ENCODE assay signal across 8 mouse cellular contexts in the genomic region with DNA sequence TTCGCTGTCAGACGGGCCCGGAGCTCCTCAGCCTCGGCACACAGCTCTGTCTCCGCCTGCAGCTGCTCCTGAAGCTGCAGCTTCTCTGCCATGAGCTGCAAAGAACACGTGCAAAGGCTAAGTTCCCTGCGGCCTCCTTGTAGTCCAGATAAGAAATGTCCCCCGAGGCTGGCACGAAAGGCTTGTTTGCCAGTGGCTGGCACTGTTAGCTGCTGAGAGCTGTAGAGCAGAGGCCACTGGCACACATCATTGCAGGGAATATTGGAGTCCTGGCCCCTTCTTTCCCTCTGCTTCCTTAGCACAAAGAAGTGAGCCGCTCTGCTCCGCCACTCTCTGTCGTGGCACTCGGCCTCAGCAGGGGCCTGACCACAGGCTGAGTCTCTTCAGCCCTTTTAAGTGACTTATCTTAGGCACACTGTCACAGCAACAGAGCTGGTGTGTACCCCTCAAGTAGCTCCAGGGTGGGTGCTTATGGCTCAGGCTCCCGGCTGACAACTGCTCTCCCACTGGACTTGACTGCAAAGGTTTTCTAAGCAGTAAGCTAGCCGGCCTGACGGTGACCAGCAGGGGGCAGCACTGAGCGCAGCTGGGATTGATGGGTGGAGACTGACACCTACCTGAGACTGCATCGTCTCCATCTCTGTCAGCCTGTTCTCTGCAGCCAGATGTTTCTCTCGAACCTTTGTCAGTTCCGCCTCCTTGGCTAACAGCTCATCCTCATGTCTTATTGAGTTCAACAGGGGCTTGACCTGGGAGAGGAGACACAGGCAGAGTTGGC. TPM values are rescaled to one million over a fixed set of nuclear protein-coding genes. Genes with fewer than 3 reads are reported as not detected.
DNase-seq lines count a peak whose midpoint lies in the region; ATAC-seq and TF ChIP-seq lines count a peak whose summit lies in the region.

No protein-coding gene starts in this region.

- no peaks in the 10 kb centered on the region for H3K27me3 ChIP-seq in CH12.LX (replicated peaks)
- no peaks in the 10 kb centered on the region for H3K27me3 ChIP-seq in heart, adult 2 months (ENCODE audit: control insufficient read depth, insufficient read depth, low read length)
- no peaks in the 10 kb centered on the region for H3K27me3 ChIP-seq in lung, embryonic 16.5 days (ENCODE audit: control insufficient read depth, insufficient read depth, low read depth, low read length)

- no peak for TF ChIP-seq POLR2A in CH12.LX (IDR thresholded peaks at IDR 0.05; ENCODE audit: low read depth, low read length)
- no peak for TF ChIP-seq POLR2A in heart, adult 2 months (IDR thresholded peaks at IDR 0.05; ENCODE audit: insufficient read depth, low read depth, low read length)

- TF ChIP-seq CTCF in CH12.LX (conservative IDR thresholded peaks at IDR 0.05 in 1 of 2, IDR thresholded peaks at IDR 0.05 in 1 of 2; ENCODE audit: low read depth in 2 of 2, low read length in 2 of 2): peak; percentile 90 to 94
- no peak; the same call in 1 of the 2 replicates for TF ChIP-seq CTCF in heart, adult 2 months (IDR thresholded peaks at IDR 0.05)

- peak; percentile 31; the same call in 1 of the 2 replicates for ATAC-seq in lung, embryonic 16.5 days (ENCODE audit: low read depth)

- in situ Hi-C loops in CH12.LX (cut with MboI; ENCODE audit: low pct_ligation_motif_present, low pct_unique_long_range_greater_than_20kb, low sequenced_read_pairs): loop anchor here (10.0 kb wide), 1 partner anchor 139 kb away; no protein-coding TSS in a partner anchor

- H3K4me2 ChIP-seq in CH12.LX (ENCODE audit: insufficient read depth, low read depth, poor library complexity, severe bottlenecking): no peak overlapping the region
- H3K4me2 ChIP-seq in lung, embryonic 16.5 days (ENCODE audit: low read depth, low read length): no peak overlapping the region

- H3K9me3 ChIP-seq in CH12.LX (replicated peaks; ENCODE audit: low read length): no peaks in the 10 kb centered on the region
- H3K9me3 ChIP-seq in lung, embryonic 16.5 days (ENCODE audit: control insufficient read depth, low read length): no peaks in the 10 kb centered on the region

- no peak overlapping the region for H3K4me3 ChIP-seq in CH12.LX (replicated peaks in 1 of 3; ENCODE audit: low read depth in 2 of 3, low read length in 2 of 3, poor library complexity in 1 of 3)
- no peak overlapping the region for H3K4me3 ChIP-seq in heart, adult 2 months
- H3K4me3 ChIP-seq in lung, embryonic 16.5 days (ENCODE audit: low read length): no peak overlapping the region

- no peak for TF ChIP-seq EP300 in CH12.LX (IDR thresholded peaks at IDR 0.05; ENCODE audit: low read length)
- TF ChIP-seq EP300 in heart, adult 2 months (IDR thresholded peaks at IDR 0.05; ENCODE audit: insufficient read depth, low read depth, low read length): 0 out of 2 replicates have a peak, but pooled peaks have one; percentile 33

- dilution Hi-C loops in CH12.LX (cut with MboI; ENCODE audit: extremely low pct_ligation_motif_present, extremely low pct_unique_long_range_greater_than_20kb, low sequenced_read_pairs): no loop called here

- H3K79me2 ChIP-seq in CH12.LX (replicated peaks; ENCODE audit: control insufficient read depth, extremely low read depth, insufficient read depth, poor library complexity, severe bottlenecking): no peaks in the 10 kb centered on the region
- H3K79me2 ChIP-seq in heart, adult 2 months (replicated peaks; ENCODE audit: control insufficient read depth, insufficient read depth, low read length): no peaks in the 10 kb centered on the region

- DNase-seq in CH12.LX (ENCODE audit: extremely low read depth): peak; percentile 75
- peak; percentile 80 to 82 for DNase-seq in adrenal gland, adult 18-20 months (ENCODE audit: low spot score in 2 of 2)
- DNase-seq in embryo, embryonic 10 days (ENCODE audit: low spot score): peak; percentile 88
- peak; percentile 66 to 86 for DNase-seq in heart, adult 2 months
- peak; percentile 91 for DNase-seq in kidney, postnatal 4 days
- peak; percentile 75 to 83 for DNase-seq in right cerebral cortex, adult 2 months (ENCODE audit: low spot score in 2 of 2)
- DNase-seq in urinary bladder, postnatal 25 days (ENCODE audit: low spot score): peak; percentile 72

- peak; percentile 58 for TF ChIP-seq RAD21 in CH12.LX (IDR thresholded peaks at IDR 0.05; ENCODE audit: low read depth, low read length)

- WGBS in heart, adult 2 months: 63% methylated on average over 20 of the region's 20 CpGs
- 64% methylated on average over 20 of the region's 20 CpGs for WGBS in lung, embryonic 16.5 days

- peaks cover 0 to 4% of the 10 kb centered on the region in 2 experiments; a peak in 1 of 4 replicates for H3K4me1 ChIP-seq in CH12.LX (ENCODE audit: control insufficient read depth in 1 of 2, insufficient read depth in 2 of 2)
- H3K4me1 ChIP-seq in heart, adult 2 months (ENCODE audit: control insufficient read depth, insufficient read depth, low read length): no peaks in the 10 kb centered on the region
- H3K4me1 ChIP-seq in lung, embryonic 16.5 days (replicated peaks; ENCODE audit: control insufficient read depth, insufficient read depth, low read length): no peaks in the 10 kb centered on the region

- no peak overlapping the region for H3K27ac ChIP-seq in CH12.LX (ENCODE audit: insufficient read depth, low read depth)
- no peak overlapping the region for H3K27ac ChIP-seq in heart, adult 2 months
- no peak overlapping the region for H3K27ac ChIP-seq in lung, embryonic 16.5 days (ENCODE audit: low read length)

- intact Hi-C loops in heart, adult 2 months (cut with DNase I): loop anchor here (1.0 to 2.0 kb wide), 2 partner anchors 65 to 142 kb away; no protein-coding TSS in a partner anchor

- peaks cover 92 to 99% of the 10 kb centered on the region in 2 experiments for H3K36me3 ChIP-seq in CH12.LX (replicated peaks in 1 of 2; ENCODE audit: control insufficient read depth in 1 of 2, insufficient read depth in 1 of 2, low read length in 1 of 2)
- no peaks in the 10 kb centered on the region for H3K36me3 ChIP-seq in heart, adult 2 months (ENCODE audit: control insufficient read depth, insufficient read depth, low read length)
- peaks cover 90% of the 10 kb centered on the region for H3K36me3 ChIP-seq in lung, embryonic 16.5 days (ENCODE audit: control insufficient read depth, insufficient read depth, low read length)

- H3K9ac ChIP-seq in CH12.LX (ENCODE audit: insufficient read depth, low read depth): no peak overlapping the region
- no peak overlapping the region for H3K9ac ChIP-seq in heart, adult 2 months (ENCODE audit: low read depth, low read length)
- no peak overlapping the region for H3K9ac ChIP-seq in lung, embryonic 16.5 days (ENCODE audit: low read length)

TF ChIP-seq in CH12.LX, 34 proteins besides CTCF, POLR2A, EP300 and RAD21:
- TF ChIP-seq SMC3 (IDR thresholded peaks at IDR 0.05; ENCODE audit: low read depth, low read length): peak; percentile 92
- no peak for TF ChIP-seq SIN3A (IDR thresholded peaks at IDR 0.05; ENCODE audit: low read length)
- TF ChIP-seq IRF4 (IDR thresholded peaks at IDR 0.05; ENCODE audit: low read depth, low read length): peak; percentile 34; the same call in 1 of the 2 replicates
- TF ChIP-seq UBTF (IDR thresholded peaks at IDR 0.05; ENCODE audit: low read depth, low read length): no peak
- TF ChIP-seq ZC3H11A (IDR thresholded peaks at IDR 0.05; ENCODE audit: low read depth, low read length): peak; percentile 53; the same call in 1 of the 2 replicates
- 0 out of 2 replicates have a peak, but pooled peaks have one; percentile 25 for TF ChIP-seq TCF12 (IDR thresholded peaks at IDR 0.05; ENCODE audit: low read depth, low read length)
- peak; percentile 42; the same call in 1 of the 2 replicates for TF ChIP-seq NELFE (IDR thresholded peaks at IDR 0.05; ENCODE audit: low read depth, low read length)

RNA-seq across cellular contexts. Expression of gene Apol8, which starts 18.6 kb away (rescaled TPM):
- 0.17 TPM in 1 of 2 replicates, not detected in the other for total RNA-seq in CH12.LX (2012; rRNA removed)
- total RNA-seq in CH12.LX (2014; rRNA removed): 0.15 and 0.84 TPM in 2 replicates
- 0.14 and 0.50 TPM in 2 replicates for polyA plus RNA-seq in CH12.LX (2012; ENCODE audit: insufficient read length, low read depth)
- total RNA-seq in adrenal gland, adult 18-20 months (2021): not detected
- total RNA-seq in heart, adult 2 months (2021): under 1 TPM in 1 of 2 experiments, not detected in 1; 0.55 TPM
- polyA plus RNA-seq in heart, adult 2 months (2012; rRNA removed): 0.06 TPM in 1 of 2 replicates, not detected in the other
- polyA plus RNA-seq in lung, embryonic 16.5 days (2015; fragmentation: Nextera tagmentation; extraction: Ambion mirVana): 0.10 and 0.20 TPM in 2 replicates

RNA-seq across cellular contexts. Expression of gene Apol9b, which starts 46.5 kb away (rescaled TPM):
- total RNA-seq in CH12.LX (2012; rRNA removed) (not detected in 2 replicates), CH12.LX (2014; rRNA removed) (not detected in 2 replicates)
- polyA plus RNA-seq in CH12.LX (2012; ENCODE audit: insufficient read length, low read depth): not detected in 2 replicates
- total RNA-seq in adrenal gland, adult 18-20 months (2021): 1 to 10 TPM in 1 of 2 experiments, under 1 TPM in 1; 0.66 to 1.6 TPM
- not detected for total RNA-seq in heart, adult 2 months (2021)
- polyA plus RNA-seq in heart, adult 2 months (2012; rRNA removed): 0.53 and 1.7 TPM in 2 replicates
- polyA plus RNA-seq in lung, embryonic 16.5 days (2015; fragmentation: Nextera tagmentation; extraction: Ambion mirVana): 0.15 TPM in 1 of 2 replicates, not detected in the other
